Mouse (Mus musculus) adrenal gland, postnatal 0 days (tissue): ENCODE results near the gene Gm6592. TPM values are rescaled to one million over a fixed set of nuclear protein-coding genes. Genes with fewer than 3 reads are reported as not detected.

Experiments
- polyA plus RNA-seq: library from polyadenylated mRNA; unstranded; fragments of >200 nt; fragmentation: Nextera tagmentation; extraction: Ambion mirVana; gene quantifications from 2 replicates; pipeline ENCODE4 v1.2.1, GENCODE M21; 2015

Gene Gm6592
- not detected in 2 replicates for polyA plus RNA-seq

GRCm38 (mm10) chrX:8843694-8844093 lies at the start of gene Gm6592:
Gene Gm6592, plus strand, starts transcription at chrX:8843994.

GRCm38 (mm10) chrX:8803391-8803790 lies 40.4 kb upstream of the Gm6592 start, which contains the start of gene Ssxb5:
Gene Ssxb5, plus strand, starts transcription at chrX:8803691.

GRCm38 (mm10) chrX:8873953-8874352 lies 30.2 kb downstream of the Gm6592 start, which contains the start of gene Gm5751:
Gene Gm5751, plus strand, starts transcription at chrX:8874253.

GRCm38 (mm10) chrX:8892343-8893155 lies 48.8 kb downstream of the Gm6592 start, which contains the start of gene B630019K06Rik:
Gene B630019K06Rik, plus strand, starts transcription at chrX:8892382.

Other genes starting within 250 kb of the Gm6592 start
- not detected in 2 replicates for gene Ssxb8, start 153.2 kb upstream of the Gm6592 start, polyA plus RNA-seq
- gene Ssx9, start 95.6 kb upstream of the Gm6592 start, polyA plus RNA-seq = not detected in 2 replicates
- not detected in 2 replicates for gene Ssxb5, start 40.3 kb upstream of the Gm6592 start, polyA plus RNA-seq
- not detected in 2 replicates for gene Gm5751, start 30.3 kb downstream of the Gm6592 start, polyA plus RNA-seq
- gene B630019K06Rik, start 48.4 kb downstream of the Gm6592 start, polyA plus RNA-seq = 6.5 and 11.0 TPM in 2 replicates
- not detected in 2 replicates for gene Fthl17b, start 119.0 kb downstream of the Gm6592 start, polyA plus RNA-seq
- gene Fthl17c, start 132.6 kb downstream of the Gm6592 start, polyA plus RNA-seq = not detected in 2 replicates
- not detected in 2 replicates for gene Fthl17d, start 142.8 kb downstream of the Gm6592 start, polyA plus RNA-seq
- not detected in 2 replicates for gene Fthl17e, start 189.5 kb downstream of the Gm6592 start, polyA plus RNA-seq
- not detected in 2 replicates for gene Fthl17f, start 219.0 kb downstream of the Gm6592 start, polyA plus RNA-seq